Mouse (Mus musculus): ENCODE results near the gene Car7.
A peak's percentile ranks its signal among the peaks of the same experiment; 100 is the strongest.

DNA sequence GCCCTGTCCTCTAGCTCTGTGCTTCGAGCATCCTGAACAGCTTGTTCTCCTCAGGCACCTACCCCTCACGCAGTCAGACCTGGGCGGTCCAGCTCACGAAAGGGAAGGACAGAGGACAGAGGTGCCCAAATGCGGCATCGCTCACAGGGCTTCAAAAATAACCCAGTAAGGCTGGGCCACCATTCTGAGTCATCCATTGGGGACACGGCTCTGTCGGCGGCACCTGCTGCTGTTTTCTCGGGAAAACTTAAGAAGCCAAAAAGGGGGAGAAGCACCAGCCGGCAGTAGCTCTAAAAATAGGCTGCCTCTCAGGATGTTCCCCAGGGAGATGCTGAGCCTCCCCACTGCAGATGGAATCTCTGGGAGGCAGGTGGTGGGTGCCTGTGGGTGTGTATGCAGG lies 7.7 kb downstream of the Car7 start:
- no peak for TF ChIP-seq CTCF (IDR thresholded peaks at IDR 0.05; ENCODE audit: extremely low read depth, insufficient read depth, low read length)
- peak; percentile 67 for TF ChIP-seq POLR2A (IDR thresholded peaks at IDR 0.05; ENCODE audit: extremely low read depth, insufficient read depth, low read length)
